Mouse (Mus musculus): ENCODE results near the gene Ttll4. TPM values are rescaled to one million over a fixed set of nuclear protein-coding genes. Genes with fewer than 3 reads are reported as not detected.

Ttll4 gene
- polyA plus RNA-seq, 2 experiments from 2014 or later, result 12.5 to 17.7 TPM

Other genes with a start within 250 kb of the Ttll4 start
- gene Cnot9, start 155.7 kb upstream of the Ttll4 start, polyA plus RNA-seq (2017; shearing (Covaris generic)), result 10 to 100 TPM; 46.3 to 48.5 TPM
- gene Plcd4, start 118.9 kb upstream of the Ttll4 start, polyA plus RNA-seq (2017; shearing (Covaris generic)), result 1 to 10 TPM; 1.7 to 2.2 TPM
- 10 to 100 TPM; 30.4 to 38.5 TPM for gene Usp37, start 117.5 kb upstream of the Ttll4 start, polyA plus RNA-seq (2017; shearing (Covaris generic))
- 10 to 100 TPM in 1 of 2 experiments, 1 to 10 TPM in 1; 7.2 to 16.2 TPM for gene Zfp142, start 73.5 kb upstream of the Ttll4 start, polyA plus RNA-seq (2017; shearing (Covaris generic))
- gene Bcs1l, start 73.5 kb upstream of the Ttll4 start, polyA plus RNA-seq (2017; shearing (Covaris generic)), result 10 to 100 TPM; 16.0 to 18.4 TPM
- 10 to 100 TPM; 19.7 to 31.9 TPM for gene Rnf25, start 60.3 kb upstream of the Ttll4 start, polyA plus RNA-seq (2017; shearing (Covaris generic))
- gene Stk36, start 60.3 kb upstream of the Ttll4 start, polyA plus RNA-seq (2017; shearing (Covaris generic)), result not detected
- gene Cyp27a1, start 51.8 kb downstream of the Ttll4 start, polyA plus RNA-seq (2017; shearing (Covaris generic)), result not detected
- not detected for gene Prkag3, start 87.5 kb downstream of the Ttll4 start, polyA plus RNA-seq (2017; shearing (Covaris generic))
- gene Wnt6, start 110.1 kb downstream of the Ttll4 start, polyA plus RNA-seq (2017; shearing (Covaris generic)), result not detected
- under 1 TPM; 0.13 to 0.48 TPM for gene Wnt10a, start 129.8 kb downstream of the Ttll4 start, polyA plus RNA-seq (2017; shearing (Covaris generic))
- not detected for gene Cdk5r2, start 193.2 kb downstream of the Ttll4 start, polyA plus RNA-seq (2017; shearing (Covaris generic))
- not detected for gene Fev, start 223.7 kb downstream of the Ttll4 start, polyA plus RNA-seq (2017; shearing (Covaris generic))
- gene Cryba2, start 231.4 kb downstream of the Ttll4 start, polyA plus RNA-seq (2017; shearing (Covaris generic)), result not detected